Mouse (Mus musculus) hematopoietic stem cell, adult 5-6 weeks (primary cell): ENCODE measurements at regions not wholly inside any gene's neighbourhood (a gene's known extent, or its start where the extent isn't known, plus 50 kb on each side); places are given as distances from the start of the nearest gene placed in this dataset.

Experiments used
- ATAC-seq, 2 experiments: fragments of 125-278 bp in 1 of 2; replicated peaks in 1 of 2; 2 replicates each; pipeline ENCODE4 v1.8.0; 2016 to 2017; ENCODE audit warnings: inconsistent platforms in 2 of 2, mild to moderate bottlenecking in 2 of 2, moderate number of reproducible peaks in 2 of 2, low read depth in 1 of 2, moderate TSS enrichment in 1 of 2; ENCODE audit not compliant: low FRiP score in 2 of 2, poor library complexity in 2 of 2, severe bottlenecking in 2 of 2, insufficient read depth in 1 of 2, low TSS enrichment in 1 of 2

- no peak for ATAC-seq
Measured at GRCm38 (mm10) chr12:99643016-99643415, 79.6 kb upstream of the Foxn3 start.

- ATAC-seq, result no peak
Measured at GRCm38 (mm10) chr12:99642131-99642895, 78.9 kb upstream of the Foxn3 start.

- ATAC-seq, result peak; percentile 85 to 91
Measured at GRCm38 (mm10) chr12:99641278-99641677, 77.9 kb upstream of the Foxn3 start.

GRCm38 (mm10) chr12:99640214-99641151 lies 77.1 kb upstream of the Foxn3 start:
- peak; percentile 52 to 65 for ATAC-seq

- no peak for ATAC-seq
Measured at GRCm38 (mm10) chr12:99639847-99640213, 76.4 kb upstream of the Foxn3 start.

- no peak for ATAC-seq
Measured at GRCm38 (mm10) chr12:99639118-99639517, 75.7 kb upstream of the Foxn3 start.

GRCm38 (mm10) chr12:99637986-99638385 lies 74.6 kb upstream of the Foxn3 start:
- no peak for ATAC-seq

- no peak for ATAC-seq
Measured at GRCm38 (mm10) chr12:99636234-99636633, 72.9 kb upstream of the Foxn3 start.

GRCm38 (mm10) chr12:99635361-99635760 lies 72.0 kb upstream of the Foxn3 start:
- ATAC-seq, result no peak

- ATAC-seq, result no peak
Measured at GRCm38 (mm10) chr12:99634726-99635125, 71.3 kb upstream of the Foxn3 start.

- peak; percentile 83 to 90 for ATAC-seq
Measured at GRCm38 (mm10) chr12:99633678-99634077, 70.3 kb upstream of the Foxn3 start.

GRCm38 (mm10) chr12:99632988-99633387 lies 69.6 kb upstream of the Foxn3 start:
- no peak for ATAC-seq

- no peak for ATAC-seq
Measured at GRCm38 (mm10) chr12:99629606-99630005, 66.2 kb upstream of the Foxn3 start.

GRCm38 (mm10) chr12:99628421-99628820 lies 65.0 kb upstream of the Foxn3 start:
- no peak for ATAC-seq

GRCm38 (mm10) chr12:99627898-99628231 lies 64.5 kb upstream of the Foxn3 start:
- peak; percentile 79 to 84 for ATAC-seq

- ATAC-seq, result no peak; a peak in 1 of 4 replicates
Measured at GRCm38 (mm10) chr12:99627201-99627897, 64.0 kb upstream of the Foxn3 start.

GRCm38 (mm10) chr12:99626147-99626546 lies 62.8 kb upstream of the Foxn3 start:
- no peak for ATAC-seq

GRCm38 (mm10) chr12:99625094-99625493 lies 61.7 kb upstream of the Foxn3 start:
- ATAC-seq, result no peak
